Mouse (Mus musculus): ENCODE measurements at regions not wholly inside any gene's neighbourhood (a gene's known extent, or its start where the extent isn't known, plus 50 kb on each side); places are given as distances from the start of the nearest gene placed in this dataset.

DNA sequence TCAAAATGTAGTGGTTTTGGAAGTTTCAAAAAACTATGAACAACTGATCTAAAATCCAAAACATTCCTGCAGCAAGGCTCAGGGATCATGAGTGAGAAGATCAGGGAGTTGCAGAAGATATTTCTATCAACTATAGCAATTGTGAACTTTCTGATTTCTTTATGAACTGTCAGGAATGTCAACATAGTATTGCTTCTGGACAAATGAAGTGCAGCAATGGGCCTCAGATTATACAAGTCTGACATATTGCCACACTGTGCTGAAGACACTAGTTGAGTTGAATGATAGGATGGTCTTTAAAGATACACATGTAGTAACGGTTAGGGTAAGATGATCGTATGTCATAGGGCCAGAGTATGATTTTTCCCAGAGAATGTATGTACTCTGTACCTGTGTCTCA lies 290.4 kb upstream of the Meox2 start:
- Histone ChIP-seq H3K4me2 (ENCODE audit: low read depth) (no peak overlapping the region), H3K9me3 (ENCODE audit: control insufficient read depth, low read length) (no peaks in the 10 kb centered on the region), H3K36me3 (ENCODE audit: control insufficient read depth, insufficient read depth, low read length) (no peaks in the 10 kb centered on the region), H3K27me3 (ENCODE audit: control insufficient read depth, insufficient read depth, low read length) (no peaks in the 10 kb centered on the region), H3K4me1 (ENCODE audit: control insufficient read depth, insufficient read depth, low read length) (no peaks in the 10 kb centered on the region), H3K27ac (ENCODE audit: low read depth, low read length) (no peak overlapping the region), H3K9ac (ENCODE audit: low read length) (no peak overlapping the region), H3K4me3 (ENCODE audit: low read depth, low read length) (no peak overlapping the region)
- no peak for ATAC-seq (ENCODE audit: insufficient read depth, low FRiP score, low TSS enrichment)
- 95% methylated on average over 2 of the region's 2 CpGs for WGBS
- DNase-seq (ENCODE audit: low spot score), result no peak

DNA sequence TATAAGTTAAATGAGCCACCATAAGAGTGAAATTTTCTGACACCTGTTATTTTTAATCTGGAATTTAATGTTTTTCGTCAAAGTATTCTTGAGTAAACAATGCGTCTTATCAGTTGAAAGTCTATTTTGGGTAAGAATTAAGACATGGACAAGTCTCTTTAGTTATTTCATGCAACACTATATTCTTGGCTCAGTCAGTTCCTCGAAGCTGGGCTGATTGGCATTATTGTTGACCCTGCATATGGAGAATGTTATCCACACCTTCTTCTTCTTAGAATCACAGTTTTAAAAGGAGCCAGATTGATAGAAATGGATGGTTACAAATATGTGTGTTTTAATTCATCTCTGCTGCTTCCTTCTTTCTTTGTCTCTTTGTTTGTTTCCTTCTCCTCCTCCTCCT lies 289.5 kb upstream of the Meox2 start:
- no peak overlapping the region for H3K4me3 ChIP-seq (ENCODE audit: low read depth, low read length)
- no peak for ATAC-seq (ENCODE audit: insufficient read depth, low FRiP score, low TSS enrichment)
- no peak overlapping the region for H3K9ac ChIP-seq (ENCODE audit: low read length)
- no peaks in the 10 kb centered on the region for H3K9me3 ChIP-seq (ENCODE audit: control insufficient read depth, low read length)
- WGBS, result 89% methylated on average over 3 of the region's 3 CpGs
- no peaks in the 10 kb centered on the region for H3K4me1 ChIP-seq (ENCODE audit: control insufficient read depth, insufficient read depth, low read length)
- no peaks in the 10 kb centered on the region for H3K27me3 ChIP-seq (ENCODE audit: control insufficient read depth, insufficient read depth, low read length)
- H3K4me2 ChIP-seq (ENCODE audit: low read depth), result no peak overlapping the region
- H3K27ac ChIP-seq (ENCODE audit: low read depth, low read length), result no peak overlapping the region
- DNase-seq (ENCODE audit: low spot score), result no peak
- no peaks in the 10 kb centered on the region for H3K36me3 ChIP-seq (ENCODE audit: control insufficient read depth, insufficient read depth, low read length)

DNA sequence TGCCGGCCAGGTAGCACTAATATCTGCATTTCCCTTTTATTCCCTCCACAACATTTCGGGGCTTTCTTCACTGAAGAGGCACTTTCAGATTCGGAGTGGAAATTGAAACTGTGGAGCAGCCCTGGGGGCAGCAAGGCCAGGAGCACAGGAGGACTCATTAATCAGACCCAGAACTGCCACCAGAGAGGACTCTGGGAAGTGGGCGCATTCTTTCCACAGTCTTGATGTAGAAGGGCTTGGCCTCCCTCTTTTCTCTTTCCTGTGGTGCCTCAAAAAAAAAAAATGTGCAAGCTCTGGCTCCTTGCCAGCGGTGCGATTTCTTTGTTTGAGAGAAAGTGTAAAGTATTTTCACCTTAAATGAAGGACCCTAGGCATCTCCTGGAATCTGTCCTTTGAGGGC lies 281.6 kb upstream of the Meox2 start:
- Histone ChIP-seq H3K9ac (ENCODE audit: low read length) (no peak overlapping the region), H3K9me3 (ENCODE audit: control insufficient read depth, low read length) (no peaks in the 10 kb centered on the region), H3K27me3 (ENCODE audit: control insufficient read depth, insufficient read depth, low read length) (no peaks in the 10 kb centered on the region), H3K27ac (ENCODE audit: low read depth, low read length) (no peak overlapping the region), H3K4me1 (ENCODE audit: control insufficient read depth, insufficient read depth, low read length) (no peaks in the 10 kb centered on the region), H3K4me2 (ENCODE audit: low read depth) (no peak overlapping the region), H3K4me3 (ENCODE audit: low read depth, low read length) (no peak overlapping the region), H3K36me3 (ENCODE audit: control insufficient read depth, insufficient read depth, low read length) (no peaks in the 10 kb centered on the region)
- ATAC-seq (ENCODE audit: insufficient read depth, low FRiP score, low TSS enrichment) (no peak), DNase-seq (ENCODE audit: low spot score) (peak; percentile 14)
- WGBS, result 80% methylated on average over 6 of the region's 6 CpGs

DNA sequence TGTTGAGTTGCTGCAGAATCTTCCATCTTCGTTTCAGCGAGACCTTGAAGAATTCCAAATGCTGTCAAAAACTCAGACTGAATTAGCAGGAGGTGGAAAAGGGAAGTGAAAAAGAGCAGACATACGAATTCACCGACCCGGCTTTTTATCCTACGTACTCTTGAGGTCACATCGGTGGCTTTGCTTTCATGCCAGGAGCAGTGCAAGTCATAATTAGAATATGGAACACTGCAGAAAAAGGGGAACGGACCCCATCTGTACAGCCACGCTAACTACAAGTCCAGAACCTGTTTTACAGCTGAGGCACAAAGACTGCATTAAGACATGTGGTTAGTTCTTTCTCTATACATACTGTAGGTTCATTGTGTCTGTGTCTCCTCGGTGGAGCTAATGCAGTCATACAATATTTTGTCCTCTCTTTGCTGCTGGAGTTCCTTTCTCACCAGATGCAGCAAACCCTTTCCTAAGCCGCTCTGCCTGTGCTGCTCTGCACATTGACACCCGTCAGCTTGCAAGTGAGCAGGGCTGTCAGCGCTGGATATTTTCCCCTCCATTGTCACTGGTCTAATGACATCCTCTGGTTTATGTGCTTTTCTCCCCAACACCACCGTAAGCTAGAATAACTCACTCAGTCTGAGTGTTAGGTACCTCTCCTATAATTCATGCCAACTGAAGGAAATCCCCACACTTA lies 276.9 kb upstream of the Meox2 start:
- Histone ChIP-seq H3K4me1 (ENCODE audit: control insufficient read depth, insufficient read depth, low read length) (no peaks in the 10 kb centered on the region), H3K9ac (ENCODE audit: low read length) (no peak overlapping the region), H3K36me3 (ENCODE audit: control insufficient read depth, insufficient read depth, low read length) (no peaks in the 10 kb centered on the region), H3K9me3 (ENCODE audit: control insufficient read depth, low read length) (no peaks in the 10 kb centered on the region), H3K27me3 (ENCODE audit: control insufficient read depth, insufficient read depth, low read length) (no peaks in the 10 kb centered on the region), H3K4me2 (ENCODE audit: low read depth) (no peak overlapping the region), H3K4me3 (ENCODE audit: low read depth, low read length) (no peak overlapping the region), H3K27ac (ENCODE audit: low read depth, low read length) (no peak overlapping the region)
- WGBS, result 88% methylated on average over 14 of the region's 14 CpGs
- ATAC-seq (ENCODE audit: insufficient read depth, low FRiP score, low TSS enrichment) (no peak), DNase-seq (ENCODE audit: low spot score) (no peak)

DNA sequence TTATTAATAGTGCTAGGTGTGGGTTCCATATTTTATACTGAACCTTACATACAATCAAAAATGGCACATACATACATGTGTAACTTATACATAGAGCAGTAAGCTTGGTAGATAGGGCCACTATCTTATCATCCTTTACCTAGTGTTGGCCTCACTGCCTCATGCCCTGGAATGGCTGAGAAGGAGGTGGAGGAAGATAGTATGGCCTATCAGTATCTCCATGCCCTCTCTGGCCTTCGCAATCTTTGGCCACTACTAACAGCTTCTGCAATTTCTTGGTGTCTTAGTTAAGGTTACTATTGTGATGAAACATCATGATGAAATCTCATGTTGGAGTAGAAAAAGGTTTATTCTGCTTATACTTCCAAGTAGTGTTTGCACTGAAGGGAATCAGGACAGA lies 265.4 kb upstream of the Meox2 start:
- ATAC-seq (ENCODE audit: insufficient read depth, low FRiP score, low TSS enrichment) (no peak), DNase-seq (ENCODE audit: low spot score) (no peak)
- Histone ChIP-seq H3K4me3 (ENCODE audit: low read depth, low read length) (no peak overlapping the region), H3K36me3 (ENCODE audit: control insufficient read depth, insufficient read depth, low read length) (no peaks in the 10 kb centered on the region), H3K27ac (ENCODE audit: low read depth, low read length) (no peak overlapping the region), H3K9me3 (ENCODE audit: control insufficient read depth, low read length) (no peaks in the 10 kb centered on the region), H3K9ac (ENCODE audit: low read length) (no peak overlapping the region), H3K27me3 (ENCODE audit: control insufficient read depth, insufficient read depth, low read length) (no peaks in the 10 kb centered on the region), H3K4me1 (ENCODE audit: control insufficient read depth, insufficient read depth, low read length) (no peaks in the 10 kb centered on the region), H3K4me2 (ENCODE audit: low read depth) (no peak overlapping the region)
- WGBS, result 86% methylated on average over 1 of the region's 1 CpGs

DNA sequence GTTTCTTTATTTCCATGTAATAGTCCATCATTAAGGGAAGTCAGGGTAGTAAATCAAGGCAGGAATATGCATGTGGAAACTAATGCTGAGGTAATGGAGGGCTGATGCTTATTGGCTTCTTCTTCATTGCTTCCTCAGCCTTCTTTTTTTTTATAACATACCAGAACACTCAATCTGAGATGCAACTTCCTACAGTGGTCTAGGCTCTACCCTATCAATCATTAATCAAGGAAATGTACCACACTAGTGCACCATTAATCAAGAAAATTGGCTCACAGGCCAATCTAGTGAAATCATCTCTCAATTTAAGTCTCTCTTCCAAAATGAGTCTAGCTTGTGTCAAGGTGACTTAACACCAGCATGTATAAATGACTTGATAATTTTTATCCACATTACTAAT lies 263.2 kb upstream of the Meox2 start:
- DNase-seq (ENCODE audit: low spot score) (no peak), ATAC-seq (ENCODE audit: insufficient read depth, low FRiP score, low TSS enrichment) (no peak)
- no peaks in the 10 kb centered on the region for H3K36me3 ChIP-seq (ENCODE audit: control insufficient read depth, insufficient read depth, low read length)
- H3K9ac ChIP-seq (ENCODE audit: low read length), result no peak overlapping the region
- no peaks in the 10 kb centered on the region for H3K4me1 ChIP-seq (ENCODE audit: control insufficient read depth, insufficient read depth, low read length)
- no peaks in the 10 kb centered on the region for H3K27me3 ChIP-seq (ENCODE audit: control insufficient read depth, insufficient read depth, low read length)
- H3K4me2 ChIP-seq (ENCODE audit: low read depth), result no peak overlapping the region
- no peak overlapping the region for H3K4me3 ChIP-seq (ENCODE audit: low read depth, low read length)
- H3K27ac ChIP-seq (ENCODE audit: low read depth, low read length), result no peak overlapping the region
- H3K9me3 ChIP-seq (ENCODE audit: control insufficient read depth, low read length), result no peaks in the 10 kb centered on the region

DNA sequence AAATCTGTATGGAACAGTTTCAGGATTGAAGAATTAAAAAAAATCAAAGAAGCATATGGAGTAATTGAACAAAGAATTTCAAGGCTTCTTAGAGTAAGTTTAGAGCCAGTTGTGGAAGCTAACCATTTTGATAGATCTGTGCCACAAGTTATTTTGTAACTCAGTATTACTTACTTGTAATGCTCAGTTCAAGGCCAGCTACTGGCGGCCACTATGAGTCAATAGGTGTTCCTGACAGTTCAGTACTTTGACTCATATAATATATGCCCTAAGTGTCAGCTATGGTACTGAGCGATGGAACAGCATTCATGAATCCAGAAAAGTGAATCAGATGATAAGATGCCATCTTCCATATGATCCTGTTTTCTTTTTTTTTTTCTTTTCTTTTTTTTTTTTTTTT lies 259.3 kb upstream of the Meox2 start:
- H3K9me3 ChIP-seq (ENCODE audit: control insufficient read depth, low read length), result no peaks in the 10 kb centered on the region
- no peak overlapping the region for H3K9ac ChIP-seq (ENCODE audit: low read length)
- no peak overlapping the region for H3K4me2 ChIP-seq (ENCODE audit: low read depth)
- H3K27me3 ChIP-seq (ENCODE audit: control insufficient read depth, insufficient read depth, low read length), result no peaks in the 10 kb centered on the region
- no peak for DNase-seq (ENCODE audit: low spot score)
- no peaks in the 10 kb centered on the region for H3K36me3 ChIP-seq (ENCODE audit: control insufficient read depth, insufficient read depth, low read length)
- whole genome bisulfite sequencing, result 92% methylated on average over 2 of the region's 2 CpGs
- H3K27ac ChIP-seq (ENCODE audit: low read depth, low read length), result no peak overlapping the region
- H3K4me3 ChIP-seq (ENCODE audit: low read depth, low read length), result no peak overlapping the region
- H3K4me1 ChIP-seq (ENCODE audit: control insufficient read depth, insufficient read depth, low read length), result no peaks in the 10 kb centered on the region
- no peak for ATAC-seq (ENCODE audit: insufficient read depth, low FRiP score, low TSS enrichment)

DNA sequence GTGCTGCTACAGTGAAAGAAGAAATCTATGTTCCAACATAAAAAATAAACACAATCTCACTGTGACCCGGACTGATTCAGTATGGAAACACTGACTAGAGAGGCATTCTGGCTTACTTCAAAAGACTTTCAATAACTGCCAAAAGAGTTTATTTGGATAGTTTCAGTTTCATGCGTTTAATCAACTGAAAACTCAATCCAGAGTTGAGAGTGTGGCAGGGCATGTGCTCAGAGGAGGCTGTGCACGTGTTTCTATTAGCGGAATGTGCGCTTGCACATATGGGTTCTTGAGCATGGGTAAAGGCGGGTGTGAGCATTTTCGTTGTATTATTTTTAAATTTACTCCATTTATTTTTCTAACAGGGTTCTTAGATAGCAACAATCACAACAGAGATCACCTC lies 245.2 kb upstream of the Meox2 start:
- Histone ChIP-seq H3K4me1 (ENCODE audit: control insufficient read depth, insufficient read depth, low read length) (no peaks in the 10 kb centered on the region), H3K4me3 (ENCODE audit: low read depth, low read length) (no peak overlapping the region), H3K36me3 (ENCODE audit: control insufficient read depth, insufficient read depth, low read length) (no peaks in the 10 kb centered on the region), H3K4me2 (ENCODE audit: low read depth) (no peak overlapping the region), H3K27me3 (ENCODE audit: control insufficient read depth, insufficient read depth, low read length) (no peaks in the 10 kb centered on the region), H3K9me3 (ENCODE audit: control insufficient read depth, low read length) (no peaks in the 10 kb centered on the region), H3K9ac (ENCODE audit: low read length) (no peak overlapping the region), H3K27ac (ENCODE audit: low read depth, low read length) (no peak overlapping the region)
- ATAC-seq (ENCODE audit: insufficient read depth, low FRiP score, low TSS enrichment) (no peak), DNase-seq (ENCODE audit: low spot score) (no peak)
- 85% methylated on average over 7 of the region's 7 CpGs for WGBS

DNA sequence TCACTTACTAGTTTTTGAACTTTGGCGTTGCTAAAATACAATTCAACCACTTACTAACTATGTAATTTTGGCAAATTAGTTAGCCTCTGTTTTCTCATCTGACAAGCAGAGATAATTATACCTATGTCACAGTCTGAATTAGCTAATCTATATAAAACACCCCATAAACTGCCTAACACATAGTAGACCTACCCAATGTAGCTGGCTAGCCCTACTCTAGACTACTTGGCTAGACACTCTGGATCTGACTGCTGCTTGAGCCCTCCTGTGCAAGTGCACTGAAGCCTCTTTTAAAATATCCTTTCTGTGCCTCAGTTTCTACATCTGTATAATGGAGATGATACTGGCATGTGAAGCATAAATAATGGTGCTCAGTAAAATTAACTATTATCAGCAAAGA lies 227.6 kb upstream of the Meox2 start:
- no peak for DNase-seq (ENCODE audit: low spot score)
- Histone ChIP-seq H3K9me3 (ENCODE audit: control insufficient read depth, low read length) (no peaks in the 10 kb centered on the region), H3K4me2 (ENCODE audit: low read depth) (no peak overlapping the region), H3K27me3 (ENCODE audit: control insufficient read depth, insufficient read depth, low read length) (no peaks in the 10 kb centered on the region), H3K4me3 (ENCODE audit: low read depth, low read length) (no peak overlapping the region), H3K9ac (ENCODE audit: low read length) (no peak overlapping the region), H3K36me3 (ENCODE audit: control insufficient read depth, insufficient read depth, low read length) (no peaks in the 10 kb centered on the region), H3K4me1 (ENCODE audit: control insufficient read depth, insufficient read depth, low read length) (no peaks in the 10 kb centered on the region), H3K27ac (ENCODE audit: low read depth, low read length) (no peak overlapping the region)
- no peak for ATAC-seq (ENCODE audit: insufficient read depth, low FRiP score, low TSS enrichment)
- WGBS, result 98% methylated on average over 1 of the region's 1 CpGs

All from neural tube, embryonic 11.5 days (tissue).